Mouse (Mus musculus) liver, postnatal 0 days (tissue): ENCODE results near the gene Tmem202. TPM values are rescaled to one million over a fixed set of nuclear protein-coding genes. Genes with fewer than 3 reads are reported as not detected.

ENCODE experiments used
- ATAC-seq: fragments of 200-750 bp; cut with Nextera tagmentation; 2 replicates; pipeline ENCODE4 v1.8.0; 2017; ENCODE audit warnings: mild to moderate bottlenecking, moderate library complexity
- DNase-seq: peaks from one replicate; pipeline ENCODE4 v3.0.0-alpha.2; 2016
- H3K27ac ChIP-seq: fragments of 300-500 bp; sonication (generic); 2 replicates; pipeline ENCODE4 v1.5.1; 2014; ENCODE audit warnings: antibody characterized with exemption, moderate library complexity, mild to moderate bottlenecking, low read depth
- H3K27me3 ChIP-seq: fragments of 300-500 bp; sonication (generic); 2 replicates; pipeline ENCODE4 v1.6.1; 2014; ENCODE audit warnings: low read length, control low read depth, mixed read lengths; ENCODE audit not compliant: insufficient read depth
- H3K36me3 ChIP-seq: fragments of 300-500 bp; sonication (generic); replicated peaks from 2 replicates; pipeline ENCODE4 v1.6.1; 2014; ENCODE audit warnings: mild to moderate bottlenecking, control low read depth, low read length, moderate library complexity, mixed read lengths; ENCODE audit not compliant: insufficient read depth
- H3K4me1 ChIP-seq: fragments of 300-500 bp; sonication (generic); 2 replicates; pipeline ENCODE4 v1.6.1; 2014; ENCODE audit warnings: antibody characterized with exemption, mild to moderate bottlenecking, control low read depth; ENCODE audit not compliant: insufficient read depth
- H3K4me2 ChIP-seq: fragments of 300-500 bp; sonication (generic); 2 replicates; pipeline ENCODE4 v1.6.1; 2014; ENCODE audit warnings: low read depth, mild to moderate bottlenecking, low read length, moderate library complexity, mixed read lengths
- H3K4me3 ChIP-seq: fragments of 300-500 bp; sonication (generic); 2 replicates; pipeline ENCODE4 v1.5.1; 2014; ENCODE audit warnings: low read depth, low read length
- H3K9ac ChIP-seq: fragments of 300-500 bp; sonication (generic); replicated peaks from 2 replicates; pipeline ENCODE4 v1.6.1; 2014; ENCODE audit warnings: mild to moderate bottlenecking, moderate library complexity
- H3K9me3 ChIP-seq: fragments of 300-500 bp; sonication (generic); 2 replicates; pipeline ENCODE4 v1.6.1; 2016; ENCODE audit warnings: mild to moderate bottlenecking, control low read depth, low read length, mixed read lengths
- CTCF ChIP-seq: sonication (generic); IDR thresholded peaks from 2 replicates; pipeline ENCODE4 v1.5.1; 2016; ENCODE audit warnings: antibody characterized with exemption, low read depth
- EP300 ChIP-seq: IDR thresholded peaks from 2 replicates; pipeline ENCODE4 v1.6.1; 2016; ENCODE audit warnings: antibody characterized with exemption, low read depth, mild to moderate bottlenecking
- WGBS: fragments of 180-500 bp; shearing (Covaris S2); extraction: QIAGEN DNeasy Blood & Tissue Kit; methylation state at CpG from one replicate; pipeline ENCODE4 v1.1.7; 2014; ENCODE audit not compliant: insufficient replicate concordance; 5-methylcytosine and 5-hydroxymethylcytosine counted together
- polyA plus RNA-seq: library from polyadenylated mRNA; unstranded; fragments of >200 nt; fragmentation: Nextera tagmentation; extraction: Ambion mirVana; gene quantifications from 2 replicates; pipeline ENCODE4 v1.2.1, GENCODE M21; 2015

The Tmem202 gene
- polyA plus RNA-seq, 1 experiment from 2014 or later = 0.19 TPM

- ATAC-seq = peak; percentile 74
- Histone ChIP-seq H3K36me3 (no peaks in the 10 kb centered on the region), H3K4me2 (peak overlapping the region; percentile 96), H3K9me3 (no peaks in the 10 kb centered on the region), H3K27ac (peak overlapping the region; percentile 100), H3K9ac (peak overlapping the region; percentile 99), H3K27me3 (no peaks in the 10 kb centered on the region), H3K4me1 (peaks cover 20% of the 10 kb centered on the region), H3K4me3 (peak overlapping the region; percentile 97)
- under 1% methylated on average over 45 of the region's 71 CpGs for WGBS
- TF ChIP-seq CTCF (no peak), EP300 (no peak)
- DNase-seq = no peak
These were observed 53.5 kb downstream of the Tmem202 start for GRCm38 (mm10) chr9:59486076-59486518.

GRCm38 (mm10) chr9:59485511-59486075 lies 54.1 kb downstream of the Tmem202 start:
- Histone ChIP-seq H3K36me3 (no peaks in the 10 kb centered on the region), H3K27me3 (no peaks in the 10 kb centered on the region), H3K9me3 (no peaks in the 10 kb centered on the region), H3K4me3 (peak overlapping the region; percentile 97), H3K4me1 (peaks cover 20% of the 10 kb centered on the region), H3K4me2 (peak overlapping the region; percentile 96), H3K27ac (peak overlapping the region; percentile 100), H3K9ac (peak overlapping the region; percentile 99)
- TF ChIP-seq EP300 = no peak
- TF ChIP-seq CTCF = peak; percentile 23; the same call in 1 of the 2 replicates
- ATAC-seq (peak; percentile 58), DNase-seq (peak; percentile 82)
- under 1% methylated on average over 19 of the region's 34 CpGs for WGBS

GRCm38 (mm10) chr9:59484760-59485159 lies 54.9 kb downstream of the Tmem202 start:
- Histone ChIP-seq H3K9me3 (no peaks in the 10 kb centered on the region), H3K9ac (peak overlapping the region; percentile 99), H3K4me2 (peak overlapping the region; percentile 96), H3K4me3 (peak overlapping the region; percentile 97), H3K27me3 (no peaks in the 10 kb centered on the region), H3K27ac (peak overlapping the region; percentile 100; the same call in 1 of the 2 replicates), H3K4me1 (peaks cover 20% of the 10 kb centered on the region), H3K36me3 (no peaks in the 10 kb centered on the region)
- DNase-seq (no peak), ATAC-seq (no peak)
- no peak for TF ChIP-seq EP300
- no peak for TF ChIP-seq CTCF
- 9% methylated on average over 7 of the region's 7 CpGs for WGBS

- H3K27ac ChIP-seq = no peak overlapping the region
- no peaks in the 10 kb centered on the region for H3K9me3 ChIP-seq
- TF ChIP-seq CTCF = peak; percentile 80
- TF ChIP-seq EP300 = no peak
- H3K36me3 ChIP-seq = no peaks in the 10 kb centered on the region
- DNase-seq (peak; percentile 70), ATAC-seq (no peak)
- peak overlapping the region; percentile 27; the same call in 1 of the 2 replicates for H3K4me2 ChIP-seq
- peaks cover 16% of the 10 kb centered on the region for H3K4me1 ChIP-seq
- WGBS = 24% methylated on average over 1 of the region's 1 CpGs
- no peaks in the 10 kb centered on the region for H3K27me3 ChIP-seq
- H3K9ac ChIP-seq = no peak overlapping the region
- H3K4me3 ChIP-seq = no peak overlapping the region
These were observed 57.2 kb downstream of the Tmem202 start for GRCm38 (mm10) chr9:59482419-59482818.

GRCm38 (mm10) chr9:59476617-59477016 lies 63.0 kb downstream of the Tmem202 start:
- 82% methylated on average over 2 of the region's 2 CpGs for WGBS
- H3K4me2 ChIP-seq = no peak overlapping the region
- no peaks in the 10 kb centered on the region for H3K27me3 ChIP-seq
- TF ChIP-seq EP300 = no peak
- TF ChIP-seq CTCF = no peak
- ATAC-seq (no peak), DNase-seq (no peak)
- H3K4me3 ChIP-seq = no peak overlapping the region
- no peak overlapping the region for H3K9ac ChIP-seq
- H3K4me1 ChIP-seq = peaks cover 8% of the 10 kb centered on the region
- H3K9me3 ChIP-seq = no peaks in the 10 kb centered on the region
- peaks cover 7% of the 10 kb centered on the region; the same call in 1 of the 2 replicates for H3K36me3 ChIP-seq
- no peak overlapping the region for H3K27ac ChIP-seq

- 59% methylated on average over 1 of the region's 1 CpGs for WGBS
- H3K27me3 ChIP-seq = no peaks in the 10 kb centered on the region
- no peaks in the 10 kb centered on the region for H3K9me3 ChIP-seq
- ATAC-seq (no peak), DNase-seq (no peak)
- peaks cover 7% of the 10 kb centered on the region for H3K36me3 ChIP-seq
- H3K4me1 ChIP-seq = peaks cover 8% of the 10 kb centered on the region
- no peak overlapping the region for H3K27ac ChIP-seq
- no peak overlapping the region for H3K4me3 ChIP-seq
- no peak overlapping the region for H3K9ac ChIP-seq
- peak overlapping the region; percentile 10; the same call in 1 of the 2 replicates for H3K4me2 ChIP-seq
- TF ChIP-seq EP300 (no peak), CTCF (no peak)
These were observed 64.8 kb downstream of the Tmem202 start for GRCm38 (mm10) chr9:59474838-59475237.
